Mouse (Mus musculus) cortical plate, adult 2 months (tissue): ENCODE results near the gene Adh1. TPM values are rescaled to one million over a fixed set of nuclear protein-coding genes. Genes with fewer than 3 reads are reported as not detected.

Experiments used
- H3K27ac ChIP-seq: fragments of 200-500 bp; 2 replicates; pipeline ENCODE4 v1.5.1; 2012; ENCODE audit warnings: low read length, control low read depth, inconsistent platforms; ENCODE audit not compliant: insufficient read depth
- H3K4me1 ChIP-seq: fragments of 200-500 bp; 2 replicates; pipeline ENCODE4 v1.6.1; 2011; ENCODE audit warnings: low read length; ENCODE audit not compliant: control insufficient read depth, insufficient read depth
- H3K4me3 ChIP-seq: fragments of 200-500 bp; 2 replicates; pipeline ENCODE4 v1.5.1; 2011; ENCODE audit warnings: mild to moderate bottlenecking, low read length, control low read depth; ENCODE audit not compliant: insufficient read depth
- CTCF ChIP-seq: fragments of 200-500 bp; IDR thresholded peaks from 2 replicates; pipeline ENCODE4 v1.5.1; 2011; ENCODE audit warnings: mild to moderate bottlenecking, control low read depth, low read length; ENCODE audit not compliant: insufficient read depth; ENCODE audit errors: extremely low read depth
- POLR2A ChIP-seq: fragments of 200-500 bp; IDR thresholded peaks from 2 replicates; pipeline ENCODE4 v1.6.1; 2011; ENCODE audit warnings: mild to moderate bottlenecking, low read length, control low read depth; ENCODE audit not compliant: insufficient read depth; ENCODE audit errors: extremely low read depth
- polyA plus RNA-seq: library from polyadenylated mRNA; depleted of rRNA; stranded (reverse); fragments of >200 nt; gene quantifications from 2 replicates; pipeline ENCODE4 v1.2.3, GENCODE M21; 2012

Adh1 gene
- polyA plus RNA-seq, 1 experiment = 1.2 TPM

DNA sequence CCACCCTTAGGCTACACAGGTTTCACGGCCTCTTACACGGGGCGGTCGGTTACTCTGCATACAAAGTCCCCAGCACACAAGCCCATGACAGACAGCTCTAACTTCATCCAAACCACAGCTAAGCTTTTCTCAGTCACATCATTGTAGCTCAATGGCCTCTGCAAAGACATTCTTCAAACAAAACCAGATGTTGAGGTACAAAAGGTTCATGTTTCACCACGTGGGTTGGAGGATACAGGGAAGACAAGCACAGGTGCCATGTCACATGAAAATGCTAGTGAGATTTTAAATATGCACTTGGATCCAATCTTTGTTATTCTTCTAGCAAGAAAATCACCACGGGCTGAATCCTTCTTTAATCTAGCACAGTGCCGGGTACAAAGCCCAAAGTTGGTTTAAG lies 35.5 kb upstream of the Adh1 start:
- no peak overlapping the region for H3K27ac ChIP-seq
- H3K4me1 ChIP-seq = no peaks in the 10 kb centered on the region
- TF ChIP-seq POLR2A (no peak), CTCF (no peak)
- H3K4me3 ChIP-seq = no peak overlapping the region

GRCm38 (mm10) chr3:138225853-138226252 lies 34.9 kb upstream of the Adh1 start:
- Histone ChIP-seq H3K27ac (no peak overlapping the region), H3K4me1 (no peaks in the 10 kb centered on the region), H3K4me3 (no peak overlapping the region)
- TF ChIP-seq CTCF (no peak), POLR2A (no peak)

DNA sequence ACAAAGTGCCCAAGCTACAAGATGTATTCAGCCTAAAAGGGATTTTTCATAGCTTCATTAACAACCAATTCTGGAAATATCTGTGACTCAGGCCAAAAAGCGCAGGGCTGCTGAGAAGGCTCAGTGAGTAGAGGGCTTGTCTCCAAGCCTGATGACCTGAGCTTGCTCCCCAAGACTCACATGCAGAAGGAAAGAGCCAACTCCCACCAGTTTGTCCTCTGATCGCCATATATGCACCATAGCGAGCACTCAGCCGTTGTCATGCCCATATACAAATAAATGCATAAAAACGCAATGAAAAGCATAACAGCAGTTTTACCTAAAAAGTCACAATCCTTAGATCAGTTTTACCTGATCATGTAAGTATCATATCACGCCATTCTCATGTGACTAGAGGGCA lies 34.3 kb upstream of the Adh1 start:
- no peaks in the 10 kb centered on the region for H3K4me1 ChIP-seq
- TF ChIP-seq CTCF (no peak), POLR2A (no peak)
- no peak overlapping the region for H3K4me3 ChIP-seq
- no peak overlapping the region for H3K27ac ChIP-seq

DNA sequence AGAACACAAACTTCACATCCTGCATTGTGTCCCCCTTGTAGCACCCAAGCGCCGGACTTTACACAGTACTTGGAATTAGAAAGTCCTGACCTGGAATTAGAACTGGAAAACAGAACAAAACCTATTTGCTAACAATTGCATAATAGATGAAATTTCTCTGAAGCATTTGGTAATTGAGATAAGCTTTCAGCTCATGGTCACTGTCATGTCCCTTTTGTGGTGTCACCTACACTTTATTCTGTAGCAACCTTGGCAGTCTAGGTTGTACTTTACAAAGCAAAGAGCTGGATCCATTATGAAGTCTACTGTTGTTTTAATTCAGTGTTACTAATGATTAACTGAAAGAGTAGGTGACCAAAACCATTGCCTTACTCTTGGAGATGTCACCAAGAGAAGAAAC lies 33.7 kb upstream of the Adh1 start:
- Histone ChIP-seq H3K27ac (no peak overlapping the region), H3K4me1 (no peaks in the 10 kb centered on the region), H3K4me3 (no peak overlapping the region)
- TF ChIP-seq POLR2A (no peak), CTCF (no peak)

- H3K4me3 ChIP-seq = no peak overlapping the region
- TF ChIP-seq CTCF = no peak
- H3K4me1 ChIP-seq = no peaks in the 10 kb centered on the region
- no peak overlapping the region for H3K27ac ChIP-seq
Observed at GRCm38 (mm10) chr3:138227782-138228181, 33.0 kb upstream of the Adh1 start.

DNA sequence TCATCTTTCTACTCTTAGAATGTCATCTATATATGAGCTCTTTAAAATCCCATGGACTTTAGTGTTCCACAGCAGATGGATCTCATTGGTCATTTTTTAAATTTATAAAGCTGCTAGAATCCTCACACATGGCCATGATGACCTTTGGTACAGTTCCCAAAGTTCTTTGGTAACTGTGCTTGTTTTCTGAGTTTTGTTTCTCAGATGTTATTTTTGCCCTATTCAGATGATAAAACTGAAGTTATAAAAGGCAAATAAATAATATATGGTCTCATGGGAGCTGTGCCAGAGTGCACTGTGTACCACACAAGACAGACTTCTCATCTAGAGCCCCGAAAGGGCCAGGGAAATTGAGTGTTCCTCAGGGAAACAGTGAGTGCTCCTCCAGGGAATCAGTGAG lies 31.3 kb upstream of the Adh1 start:
- no peak overlapping the region for H3K27ac ChIP-seq
- no peak for TF ChIP-seq CTCF
- no peak for TF ChIP-seq POLR2A
- H3K4me1 ChIP-seq = no peaks in the 10 kb centered on the region
- H3K4me3 ChIP-seq = no peak overlapping the region

- Histone ChIP-seq H3K27ac (no peak overlapping the region), H3K4me1 (no peaks in the 10 kb centered on the region), H3K4me3 (no peak overlapping the region)
- TF ChIP-seq CTCF = no peak
- TF ChIP-seq POLR2A = no peak
Observed at GRCm38 (mm10) chr3:138230266-138230665, 30.5 kb upstream of the Adh1 start.

GRCm38 (mm10) chr3:138231531-138231930 lies 29.3 kb upstream of the Adh1 start:
- TF ChIP-seq CTCF (no peak), POLR2A (no peak)
- Histone ChIP-seq H3K4me1 (no peaks in the 10 kb centered on the region), H3K27ac (no peak overlapping the region), H3K4me3 (no peak overlapping the region)

- no peak overlapping the region for H3K27ac ChIP-seq
- TF ChIP-seq POLR2A = no peak
- no peak for TF ChIP-seq CTCF
Observed at GRCm38 (mm10) chr3:138236546-138237163, 24.1 kb upstream of the Adh1 start.

GRCm38 (mm10) chr3:138238046-138238445 lies 22.7 kb upstream of the Adh1 start:
- Histone ChIP-seq H3K4me3 (no peak overlapping the region), H3K4me1 (no peaks in the 10 kb centered on the region), H3K27ac (no peak overlapping the region)
- TF ChIP-seq CTCF (no peak), POLR2A (no peak)

More at GRCm38 (mm10) chr3:138236546-138237163, 24.1 kb upstream of the Adh1 start:
- no peaks in the 10 kb centered on the region for H3K4me1 ChIP-seq
- H3K4me3 ChIP-seq = no peak overlapping the region

DNA sequence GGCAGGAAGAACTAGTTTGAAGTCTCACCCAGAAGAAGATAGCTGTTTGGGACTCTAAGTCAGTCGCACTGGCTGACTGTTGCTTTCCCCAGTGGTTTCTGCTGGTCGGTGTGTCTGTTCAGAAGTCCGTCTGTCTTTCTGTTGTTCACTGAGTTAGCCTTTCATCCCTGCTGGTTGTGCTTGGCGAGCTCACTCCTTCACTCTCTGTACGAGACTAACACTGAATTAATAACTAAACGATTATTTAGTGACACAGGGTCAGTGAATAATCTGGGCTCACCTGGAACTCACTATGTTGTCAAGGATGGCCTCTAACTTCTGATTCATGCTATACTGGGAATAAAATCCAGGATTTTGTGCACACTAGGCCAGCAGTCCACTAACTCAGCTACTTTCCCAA lies 21.3 kb upstream of the Adh1 start:
- no peak for TF ChIP-seq POLR2A
- no peak for TF ChIP-seq CTCF
- H3K4me1 ChIP-seq = no peaks in the 10 kb centered on the region
- H3K4me3 ChIP-seq = no peak overlapping the region
- H3K27ac ChIP-seq = no peak overlapping the region
